Mouse (Mus musculus) stomach, postnatal 0 days (tissue): ENCODE measurements around the gene Ppox.

Experiments
- CTCF ChIP-seq: IDR thresholded peaks from 2 replicates; pipeline ENCODE4 v1.5.1; 2016; ENCODE audit warnings: antibody characterized with exemption, low read depth, mild to moderate bottlenecking, moderate library complexity
- EP300 ChIP-seq: optimal IDR thresholded peaks from 2 replicates; pipeline ENCODE3; 2016; ENCODE audit warnings: antibody characterized with exemption

DNA sequence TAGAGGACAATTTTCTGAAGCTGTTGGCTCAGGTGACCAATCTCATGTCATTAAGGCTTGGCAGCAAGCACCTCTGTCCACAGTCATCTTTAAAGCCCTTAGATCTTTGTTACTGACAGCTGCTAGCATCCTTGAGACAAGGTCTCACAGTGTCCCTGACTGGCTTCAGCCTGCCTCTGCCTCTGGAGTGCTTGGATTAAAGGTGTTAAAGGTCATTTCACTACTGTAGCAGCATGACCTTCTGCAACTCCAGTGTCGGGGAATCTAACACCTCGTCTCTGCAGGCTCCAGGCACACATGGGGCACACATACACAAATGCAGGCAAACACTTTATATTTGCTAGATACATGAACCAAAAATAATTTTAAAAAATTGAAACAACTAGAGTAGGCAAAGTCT is 44.6 kb upstream of the Ppox start:
- TF ChIP-seq EP300 (no peak), CTCF (no peak)
